Mouse (Mus musculus) spleen, postnatal 10 days (tissue): Measurements from ENCODE around the gene Sobp.

ENCODE experiments used
- DNase-seq, 2 experiments: peaks; one replicate each; pipeline ENCODE4 v3.0.0; 2021 to 2022; ENCODE audit warnings: low spot score in 2 of 2

The Sobp gene

GRCm38 (mm10) chr10:43159333-43159732 lies 15.0 kb downstream of the Sobp start:
- no peak for DNase-seq

GRCm38 (mm10) chr10:43158917-43159316 lies 15.4 kb downstream of the Sobp start:
- DNase-seq, result no peak

- no peak for DNase-seq
Observed at GRCm38 (mm10) chr10:43155046-43155560, 19.2 kb downstream of the Sobp start.

DNA sequence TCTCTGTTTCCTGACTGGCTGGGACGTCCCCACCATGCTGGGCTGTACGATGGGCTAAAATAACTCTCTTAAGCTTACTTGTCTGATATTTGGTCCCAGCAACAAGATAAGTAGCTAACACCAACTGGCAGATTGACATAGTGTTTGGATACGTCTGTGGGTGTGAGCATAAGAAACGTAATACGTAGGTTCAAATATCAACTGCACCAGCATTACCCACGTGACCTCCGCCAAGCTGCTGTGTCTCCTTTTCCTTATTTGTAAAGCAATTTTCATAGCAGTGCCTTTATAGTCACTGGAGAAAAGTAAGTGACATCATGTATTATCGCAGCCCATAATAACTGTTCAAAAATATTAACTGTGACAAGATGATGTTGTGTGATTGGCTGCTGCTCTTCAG lies 21.7 kb downstream of the Sobp start:
- DNase-seq, result no peak

GRCm38 (mm10) chr10:43148456-43148855 lies 25.9 kb downstream of the Sobp start:
- DNase-seq, result no peak

DNA sequence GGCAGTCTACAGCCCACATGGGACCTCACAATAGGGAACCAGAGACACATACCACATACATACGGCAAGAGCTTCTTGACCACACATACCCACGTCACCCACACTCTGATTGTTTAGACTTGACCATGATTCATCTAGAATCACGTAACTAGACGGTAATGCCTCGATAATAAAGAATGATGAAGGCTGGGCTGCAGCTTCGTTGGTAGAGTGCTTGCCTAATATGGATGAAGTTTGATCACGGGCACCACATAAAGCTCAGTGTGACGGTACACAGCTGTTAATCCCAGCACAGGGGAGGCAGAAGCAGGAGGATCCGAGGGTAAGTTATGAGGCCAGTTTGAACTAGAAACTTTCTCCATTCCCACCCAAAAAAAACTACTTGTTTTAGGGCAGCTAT lies 31.2 kb downstream of the Sobp start:
- no peak for DNase-seq

DNA sequence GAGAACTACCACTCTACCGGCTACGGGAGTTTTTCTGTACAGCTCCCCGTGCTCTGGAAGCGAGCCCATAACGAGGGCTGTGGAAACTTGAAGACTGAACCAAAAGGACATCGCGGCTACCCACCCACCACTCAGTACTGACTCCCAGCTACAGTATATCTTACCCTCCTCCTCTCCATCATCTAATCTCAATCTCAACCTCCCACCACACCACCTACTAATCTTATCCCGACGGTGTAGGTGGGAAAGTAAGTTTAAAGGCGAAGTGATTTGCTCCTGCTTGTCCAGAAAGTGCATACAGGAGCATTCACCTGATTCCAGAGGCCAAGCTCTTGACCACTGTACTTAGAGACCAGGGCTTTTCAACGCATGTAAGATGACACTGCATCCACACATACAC lies 40.3 kb downstream of the Sobp start:
- no peak for DNase-seq

DNA sequence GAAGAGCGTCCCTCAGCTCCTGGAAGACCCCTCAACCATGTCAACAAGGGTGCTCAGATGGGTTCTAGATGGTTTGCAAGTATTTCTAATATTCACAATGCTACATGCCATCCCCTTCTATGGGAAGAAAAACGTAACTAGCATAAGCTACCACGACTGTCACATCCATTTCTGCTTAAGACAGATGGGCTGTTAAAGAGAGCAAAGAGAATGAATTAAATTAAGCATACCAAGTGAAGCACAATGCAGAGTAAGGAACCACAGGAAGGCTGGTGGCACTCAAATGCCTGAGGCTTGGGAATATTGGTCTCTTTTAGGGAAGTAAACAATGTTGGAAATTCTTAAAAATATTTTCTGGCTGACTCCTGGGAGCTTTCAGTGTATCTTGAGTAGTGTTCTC lies 45.6 kb downstream of the Sobp start:
- no peak for DNase-seq

DNA sequence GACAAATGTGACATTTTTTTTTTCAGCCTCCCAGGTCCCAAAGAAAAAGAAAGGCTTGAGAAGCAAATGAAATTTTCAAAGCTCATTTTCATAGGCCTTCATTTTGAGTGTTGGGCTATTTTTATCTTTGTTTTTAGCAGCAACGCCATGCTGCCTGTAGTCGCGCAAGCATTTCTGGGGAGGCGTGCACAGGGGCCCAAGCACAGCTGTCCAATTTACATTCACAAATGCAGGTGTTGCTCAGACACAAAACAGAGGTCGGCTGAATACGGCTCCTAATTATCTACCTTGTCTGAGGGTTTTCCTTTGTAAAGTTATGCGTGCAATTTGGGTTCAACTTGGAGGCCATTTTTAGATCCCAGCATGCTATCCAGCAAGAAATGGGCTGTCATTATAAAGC lies 49.8 kb downstream of the Sobp start:
- DNase-seq, result no peak

DNA sequence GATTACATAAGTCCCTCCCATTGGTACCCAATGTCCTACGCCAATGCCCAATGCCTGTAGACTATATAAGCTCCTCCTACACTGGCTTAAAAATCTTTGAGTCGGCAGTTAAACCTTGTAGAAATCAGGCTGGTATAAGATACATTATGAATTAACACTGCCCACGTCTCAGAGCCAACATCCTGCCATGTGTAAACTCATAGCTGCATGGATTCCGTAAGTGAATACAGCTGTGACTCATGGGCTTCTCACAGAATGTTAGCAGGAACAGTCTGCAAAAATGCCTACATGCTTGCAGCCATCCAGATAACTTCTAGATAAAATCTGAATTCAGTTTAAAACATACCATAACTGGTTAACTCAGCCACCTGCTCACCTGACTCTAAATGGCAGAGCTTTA lies 50.2 kb downstream of the Sobp start:
- no peak for DNase-seq

DNA sequence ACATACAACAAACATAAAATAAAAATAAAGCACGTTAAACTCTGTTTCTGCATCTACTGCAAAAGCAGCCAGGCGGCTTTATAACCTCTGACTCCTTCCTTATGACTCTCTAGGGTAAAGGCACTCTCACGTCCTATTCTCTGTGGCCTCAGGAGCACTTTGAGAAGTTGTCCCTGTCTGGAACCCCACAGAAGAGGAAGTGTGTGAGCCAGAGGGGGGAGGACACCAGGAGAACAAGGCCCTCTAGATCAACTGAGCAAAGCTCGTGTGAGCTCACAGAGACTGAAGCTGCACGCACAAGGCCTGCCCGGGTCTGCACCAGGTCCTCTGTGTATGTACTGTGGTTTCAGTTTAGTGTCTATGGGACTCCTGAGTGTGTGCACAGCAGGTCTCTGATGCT lies 50.9 kb downstream of the Sobp start:
- no peak for DNase-seq

GRCm38 (mm10) chr10:43120688-43121450 lies 53.5 kb downstream of the Sobp start:
- no peak for DNase-seq

- no peak for DNase-seq
Observed at GRCm38 (mm10) chr10:43116083-43116927, 58.0 kb downstream of the Sobp start.

DNA sequence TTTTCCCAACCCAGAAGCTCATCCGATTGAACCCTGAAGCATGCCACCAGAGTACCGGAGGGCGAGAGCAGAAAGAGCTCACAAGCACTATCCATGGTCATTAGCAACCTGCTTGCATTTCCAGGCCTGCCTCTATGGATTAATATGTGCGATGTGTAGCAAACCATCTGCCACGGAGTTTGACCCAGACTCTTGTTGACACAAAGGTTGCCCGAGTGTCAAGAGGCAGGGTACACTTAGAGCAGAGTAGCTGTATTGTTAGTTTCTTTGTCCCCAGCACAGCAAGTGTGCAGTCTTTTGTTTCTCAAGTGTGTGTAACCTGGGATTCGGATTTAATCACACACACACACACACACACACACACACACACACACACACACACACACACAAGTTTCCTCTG lies 62.0 kb downstream of the Sobp start:
- DNase-seq, result no peak

DNA sequence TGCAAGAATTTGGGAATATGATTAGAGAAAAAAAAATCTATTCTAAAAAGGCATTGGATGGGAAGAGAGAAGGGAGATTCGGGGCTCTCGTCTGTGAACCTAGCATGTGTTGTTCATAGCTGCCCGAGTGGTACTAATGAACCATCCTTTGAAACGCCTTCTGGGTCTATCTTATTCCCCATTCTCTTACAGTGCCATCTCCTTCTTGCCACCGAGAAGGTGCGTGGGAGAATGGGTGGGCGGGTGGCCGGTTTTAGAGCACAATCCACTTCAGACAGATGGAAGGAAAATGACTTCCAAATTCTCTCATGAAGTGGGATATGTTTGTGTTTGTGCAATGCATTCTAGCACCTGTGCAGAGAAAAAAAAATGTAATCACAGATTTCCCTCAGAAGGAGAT lies 67.7 kb downstream of the Sobp start:
- no peak for DNase-seq

GRCm38 (mm10) chr10:43106196-43106595 lies 68.1 kb downstream of the Sobp start:
- DNase-seq, result no peak

GRCm38 (mm10) chr10:43100513-43100912 lies 73.8 kb downstream of the Sobp start:
- no peak for DNase-seq

- no peak for DNase-seq
Observed at GRCm38 (mm10) chr10:43099229-43099628, 75.1 kb downstream of the Sobp start.

DNA sequence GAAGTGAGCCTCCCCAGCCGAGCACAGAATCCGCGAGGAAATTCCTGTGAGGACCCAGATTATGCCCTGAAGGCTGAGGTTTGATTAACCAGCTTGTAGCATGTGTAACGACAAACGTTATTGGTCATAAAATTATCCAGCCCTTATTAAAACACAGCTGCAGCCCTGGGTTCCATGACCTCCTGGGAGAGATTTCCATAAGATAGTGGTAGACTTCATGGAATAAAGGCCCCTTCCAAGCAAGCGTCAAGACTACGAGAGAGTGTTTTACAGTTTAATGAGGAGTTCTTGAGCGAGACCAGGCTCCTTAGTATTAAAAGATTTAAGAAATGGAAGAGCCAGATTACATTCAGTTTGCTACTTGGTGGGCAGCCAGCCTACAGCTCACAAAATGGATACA lies 76.6 kb downstream of the Sobp start:
- DNase-seq, result no peak

- DNase-seq, result no peak
Observed at GRCm38 (mm10) chr10:43096614-43097013, 77.7 kb downstream of the Sobp start.

- DNase-seq, result no peak
Observed at GRCm38 (mm10) chr10:43094537-43094936, 79.8 kb downstream of the Sobp start.

GRCm38 (mm10) chr10:43093440-43093839 lies 80.9 kb downstream of the Sobp start:
- DNase-seq, result no peak

GRCm38 (mm10) chr10:43090040-43090439 lies 84.3 kb downstream of the Sobp start:
- no peak for DNase-seq
